Mouse (Mus musculus) erythroblast, adult 5-6 weeks (primary cell): Measurements from ENCODE around the gene Dock3. TPM values are rescaled to one million over a fixed set of nuclear protein-coding genes. Genes with fewer than 3 reads are reported as not detected.
"Not testable (repeated sequence)": the region's sequence is repeated elsewhere in the genome, so short reads cannot be mapped to it uniquely, and the experiment has no call there.

Experiments used
- ATAC-seq: replicated peaks from 2 replicates; pipeline ENCODE4 v1.8.0; 2016; ENCODE audit warnings: moderate number of reproducible peaks, mild to moderate bottlenecking, moderate TSS enrichment, inconsistent platforms; ENCODE audit not compliant: poor library complexity, low FRiP score, severe bottlenecking
- total RNA-seq, 2 experiments: library from RNA; stranded (forward) in 1 of 2; stranded (reverse) in 1 of 2; fragments of 150-400 nt in 1 of 2; fragments of 200-764, 138-1000 nt in 1 of 2; gene quantifications; 2 replicates each; pipeline versions ENCODE4 v1.2.3 to v1.2.4; 2015 to 2017; ENCODE audit warnings: low replicate concordance in 2 of 2

The Dock3 gene
- total RNA-seq, 2 experiments from 2014 or later = 1.5 TPM; not detected in 1

DNA sequence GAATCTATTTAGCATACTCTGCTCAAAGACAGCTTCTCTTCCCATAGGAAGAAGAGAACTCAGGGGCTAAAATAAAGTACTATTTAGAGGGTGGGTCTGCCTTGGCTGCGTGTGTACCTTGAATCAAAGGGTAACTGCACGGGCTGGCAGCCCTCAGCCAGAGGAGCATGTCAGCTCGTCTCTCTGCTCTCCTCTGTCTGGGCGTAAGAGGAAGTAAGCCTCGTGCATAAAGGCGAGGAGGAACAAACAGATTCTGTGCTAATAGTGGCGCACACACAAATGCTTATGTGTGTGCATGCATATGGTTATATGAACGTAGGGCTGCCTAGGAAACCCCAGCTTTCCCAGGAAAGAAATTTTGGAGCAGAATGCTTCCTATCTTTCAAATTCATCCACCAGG, 29.1 kb upstream of the Dock3 start:
- ATAC-seq = no peak

DNA sequence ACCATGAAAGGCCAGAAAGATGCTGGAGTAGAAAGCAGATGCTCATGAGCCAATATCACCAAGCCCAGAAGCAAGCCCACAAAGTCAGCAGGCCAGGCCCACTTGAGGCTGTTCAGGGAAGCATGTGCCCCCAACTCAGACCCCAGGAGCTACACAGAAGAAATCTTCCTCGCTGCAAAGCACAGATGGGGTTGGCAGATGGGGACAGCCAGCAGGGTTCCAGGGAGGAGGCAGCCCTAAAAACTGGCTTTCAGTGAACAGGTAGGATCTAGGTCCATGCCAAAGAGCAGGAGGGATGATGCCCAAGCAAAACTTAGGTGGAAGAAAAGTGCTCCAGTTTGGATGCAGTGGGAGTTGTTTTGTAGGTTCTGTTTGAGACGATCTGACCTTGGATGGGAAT, 28.7 kb upstream of the Dock3 start:
- ATAC-seq = no peak

DNA sequence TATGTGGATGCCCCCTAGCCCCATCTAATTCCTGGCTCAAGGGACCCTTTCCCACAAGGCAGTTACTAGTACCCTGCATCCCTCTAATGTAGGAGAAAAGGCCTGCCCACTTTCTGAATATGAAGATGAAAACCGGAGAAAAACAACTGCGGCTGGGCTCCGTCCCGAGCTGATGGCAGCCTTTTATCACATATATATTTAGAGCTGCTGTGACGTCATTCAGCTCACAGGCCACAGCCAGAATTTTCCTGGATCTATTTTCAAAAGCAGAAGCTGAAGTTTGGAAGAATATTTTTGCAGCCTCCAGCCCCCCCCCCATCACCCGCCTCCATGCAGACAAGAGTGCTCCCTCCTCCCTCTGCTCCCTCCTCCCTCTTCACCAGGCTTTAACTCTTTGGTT, 27.9 kb upstream of the Dock3 start:
- no peak for ATAC-seq

DNA sequence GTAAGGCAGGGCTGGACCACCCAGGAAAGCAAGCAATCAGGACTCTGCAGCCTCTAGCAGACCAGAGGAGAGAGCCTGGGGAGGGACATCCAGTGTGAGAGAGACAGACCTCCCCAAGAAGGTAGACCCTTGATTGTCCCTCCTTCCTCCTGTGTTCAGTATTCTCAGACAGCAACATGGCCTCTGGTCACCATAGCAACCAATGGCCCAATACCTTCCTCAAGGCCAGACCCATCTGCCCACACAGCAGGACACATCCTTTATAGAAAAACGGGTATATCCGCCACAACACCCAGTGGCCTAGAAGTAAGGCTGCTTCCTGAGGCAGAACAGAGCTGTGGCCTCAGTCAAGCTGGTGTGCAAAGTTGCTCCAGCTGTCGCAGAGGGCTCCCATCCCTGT, 23.9 kb upstream of the Dock3 start:
- ATAC-seq = no peak

DNA sequence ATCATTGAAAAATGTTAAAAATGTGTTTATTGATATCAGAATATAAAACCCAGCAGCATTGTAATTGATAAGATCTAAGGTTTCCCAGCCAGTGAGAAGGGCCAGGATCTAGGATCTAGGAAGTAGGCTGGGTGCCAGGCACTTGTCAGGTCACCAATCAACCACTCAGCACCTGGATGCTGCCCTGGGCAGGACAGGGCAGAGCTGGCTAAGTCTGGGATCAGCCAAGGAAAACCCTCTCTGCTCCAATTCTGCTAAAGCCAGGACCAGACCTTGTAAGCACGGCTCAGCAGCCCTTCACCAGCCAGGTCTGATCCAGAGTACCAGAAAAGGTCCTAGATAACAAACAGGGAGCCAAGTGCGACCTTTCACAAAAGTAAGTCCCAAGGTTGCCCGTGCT, 23.2 kb upstream of the Dock3 start:
- no peak for ATAC-seq

DNA sequence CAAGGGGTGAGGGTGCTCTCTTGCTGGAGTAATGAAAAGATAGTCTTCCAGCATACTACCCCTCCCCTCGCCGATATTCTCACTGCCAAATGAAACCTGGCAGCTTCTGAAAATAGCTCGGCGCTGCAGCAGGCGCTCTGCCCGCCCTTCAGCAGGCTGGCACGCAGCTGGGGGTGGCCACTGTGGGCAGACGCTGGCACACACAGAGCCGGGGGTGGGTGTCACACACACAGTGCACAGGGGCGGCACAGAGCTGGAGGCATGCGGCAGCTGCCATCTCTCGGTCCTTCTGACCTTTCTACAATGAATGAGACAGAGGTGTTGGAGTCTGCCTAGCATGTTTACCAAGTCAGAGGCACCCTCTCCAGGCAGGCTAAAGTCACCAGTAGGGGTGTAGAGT, 22.8 kb upstream of the Dock3 start:
- no peak for ATAC-seq

DNA sequence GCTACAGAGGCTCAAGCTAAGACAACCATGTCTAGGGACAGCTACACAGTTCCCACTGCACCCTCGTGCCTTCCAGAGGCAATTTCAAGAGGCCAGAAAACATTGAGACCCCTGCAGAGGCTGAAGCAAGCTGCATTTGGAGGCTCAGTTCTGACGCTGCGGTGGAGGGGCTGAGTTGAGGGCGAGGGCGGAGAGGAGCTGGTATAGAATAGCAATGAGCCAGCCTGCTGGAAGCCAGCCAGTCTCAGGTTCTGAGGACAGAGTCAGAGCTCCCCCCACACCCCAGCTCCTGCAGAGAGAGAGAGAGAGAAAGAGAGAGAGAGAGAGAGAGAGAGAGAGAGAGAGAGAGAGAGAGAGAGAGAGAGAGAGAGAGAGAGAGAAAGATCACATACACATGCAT, 20.5 kb upstream of the Dock3 start:
- ATAC-seq = no peak

DNA sequence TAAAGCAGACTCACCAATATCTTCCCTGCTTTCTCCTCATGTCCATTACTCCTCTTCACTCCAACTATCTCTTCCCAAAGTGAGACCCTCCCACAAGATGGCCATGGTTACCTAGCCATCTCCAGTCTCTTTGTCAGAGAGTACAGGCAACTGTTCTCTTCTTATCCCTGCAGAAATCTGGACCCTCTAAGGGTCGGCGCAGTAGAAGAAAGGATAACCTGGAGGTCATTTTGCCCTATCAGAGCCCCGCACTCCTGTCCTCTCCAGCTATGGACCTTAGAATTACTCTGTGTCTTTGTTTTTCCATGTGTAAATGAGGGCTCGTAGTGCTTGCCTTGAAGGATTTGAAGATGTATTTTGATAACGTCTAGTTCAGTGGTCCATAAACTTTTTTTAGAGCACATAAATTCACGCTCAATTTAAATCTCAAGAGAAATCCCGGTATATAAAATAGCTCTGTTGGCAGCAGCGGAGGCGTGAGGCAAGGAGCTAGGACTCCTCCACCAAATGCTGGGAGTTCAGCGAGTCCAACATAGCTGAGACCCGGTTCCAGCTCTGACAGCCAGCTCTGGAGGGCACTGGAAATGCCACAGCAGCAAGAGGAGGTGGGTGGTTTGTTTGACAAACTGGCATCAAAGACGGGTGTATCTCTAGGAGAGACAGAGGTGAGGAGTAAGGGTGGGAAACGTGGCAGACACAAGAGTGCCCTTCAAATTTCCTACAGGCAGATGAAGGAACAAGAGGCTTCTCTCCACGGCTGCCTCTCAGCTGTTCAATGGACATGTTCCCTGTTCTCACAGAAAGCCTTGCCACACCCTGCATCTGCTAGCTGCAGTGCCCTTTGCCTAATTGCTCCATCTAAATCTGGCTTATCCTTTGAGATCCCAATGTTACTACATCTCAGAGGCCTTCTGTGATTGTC, 19.0 kb upstream of the Dock3 start:
- ATAC-seq = no peak

DNA sequence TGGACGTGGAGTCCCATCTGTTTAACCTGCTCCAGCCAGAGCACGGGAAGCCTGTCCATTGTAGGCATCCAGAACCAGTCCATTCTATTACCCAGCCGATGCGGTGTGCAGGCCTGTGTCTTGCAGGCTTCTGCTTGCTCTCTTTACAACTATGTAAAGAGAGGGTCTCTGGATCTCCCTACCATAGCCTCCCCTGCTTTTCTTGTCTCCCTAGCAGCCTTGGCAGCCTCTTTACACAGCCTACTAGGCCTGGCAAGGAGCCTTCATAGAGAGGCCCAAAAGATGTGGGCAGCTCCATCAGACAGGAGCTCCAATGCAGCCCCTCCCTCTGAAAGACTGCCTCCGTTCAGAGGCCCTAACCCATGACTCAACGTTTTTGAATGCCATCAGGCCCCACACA, 17.4 kb upstream of the Dock3 start:
- no peak for ATAC-seq

DNA sequence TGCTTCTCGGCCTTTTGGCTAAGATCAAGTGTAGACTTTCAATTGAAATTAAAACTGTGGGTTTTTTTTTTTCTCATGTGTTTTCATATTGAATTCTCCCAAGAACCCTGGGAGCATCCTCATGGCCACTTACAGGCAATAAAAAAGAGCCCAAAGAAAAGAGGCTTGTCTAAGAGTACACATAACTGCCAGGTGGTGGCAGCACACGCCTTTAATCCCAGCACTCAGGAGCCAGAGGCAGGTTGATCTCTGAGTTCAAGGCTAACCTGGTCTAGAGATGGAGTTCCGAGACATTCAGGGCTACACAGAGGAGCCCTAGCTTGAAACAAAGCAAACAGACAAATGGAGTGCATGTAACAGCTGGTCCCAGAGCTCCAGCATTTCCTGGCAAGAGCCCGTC, 14.5 kb upstream of the Dock3 start:
- ATAC-seq = no peak

DNA sequence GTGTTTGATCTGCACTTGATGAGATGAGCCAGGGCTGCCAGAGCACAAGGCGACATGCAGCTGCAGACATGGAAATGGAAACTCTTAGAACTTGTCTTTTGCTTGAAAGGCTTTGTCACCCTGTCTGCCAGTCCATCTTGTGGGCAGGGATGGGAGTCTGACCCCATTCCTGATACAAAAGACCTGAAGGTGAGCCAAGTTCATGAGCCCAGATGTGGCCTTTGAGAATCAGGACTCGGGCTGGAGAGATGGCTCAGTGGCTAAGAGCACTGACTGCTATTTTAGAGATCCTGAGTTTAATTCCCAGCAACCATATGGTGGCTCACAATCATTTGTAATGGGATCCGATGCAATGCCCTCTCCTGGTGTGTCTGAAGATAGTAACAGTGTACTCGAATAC, 13.6 kb upstream of the Dock3 start:
- no peak for ATAC-seq

DNA sequence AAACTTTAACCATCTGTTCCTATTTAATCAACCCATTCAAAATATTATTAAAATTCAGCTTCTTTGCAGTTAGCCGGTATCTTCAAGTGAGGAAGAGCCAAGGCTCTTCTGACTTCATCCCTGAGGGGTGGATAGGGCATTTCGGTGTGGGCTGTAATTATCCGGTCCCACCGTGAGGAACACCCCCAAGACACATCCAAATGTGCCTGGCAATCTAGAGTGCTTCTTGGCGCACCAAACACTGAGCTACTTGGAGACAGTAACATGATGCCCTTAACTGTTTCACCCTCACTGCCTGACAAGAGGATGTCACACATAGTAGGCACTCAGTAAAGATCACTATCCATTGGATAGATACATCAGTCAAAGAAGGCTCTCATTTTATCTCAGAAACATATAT, 4.4 kb upstream of the Dock3 start:
- no peak for ATAC-seq

DNA sequence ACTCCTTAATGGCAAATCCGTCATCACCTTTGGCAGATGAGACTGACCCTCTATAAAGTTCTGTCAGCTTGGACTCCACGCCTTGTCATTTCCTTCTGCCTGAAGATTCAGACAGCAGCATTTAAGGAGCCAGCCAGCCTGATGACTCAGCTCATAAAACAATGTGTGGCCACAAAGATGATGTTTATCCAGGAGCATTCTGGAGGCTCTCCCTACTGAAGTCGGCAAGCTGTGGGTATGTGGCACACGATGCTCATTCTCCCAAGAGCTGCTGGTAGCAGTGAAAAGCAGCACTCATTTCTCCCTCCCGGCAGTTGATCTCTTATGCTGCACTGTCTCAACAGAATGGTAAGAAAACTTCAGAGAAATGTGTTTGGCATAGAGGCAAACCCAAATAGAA, 3.6 kb upstream of the Dock3 start:
- no peak for ATAC-seq

DNA sequence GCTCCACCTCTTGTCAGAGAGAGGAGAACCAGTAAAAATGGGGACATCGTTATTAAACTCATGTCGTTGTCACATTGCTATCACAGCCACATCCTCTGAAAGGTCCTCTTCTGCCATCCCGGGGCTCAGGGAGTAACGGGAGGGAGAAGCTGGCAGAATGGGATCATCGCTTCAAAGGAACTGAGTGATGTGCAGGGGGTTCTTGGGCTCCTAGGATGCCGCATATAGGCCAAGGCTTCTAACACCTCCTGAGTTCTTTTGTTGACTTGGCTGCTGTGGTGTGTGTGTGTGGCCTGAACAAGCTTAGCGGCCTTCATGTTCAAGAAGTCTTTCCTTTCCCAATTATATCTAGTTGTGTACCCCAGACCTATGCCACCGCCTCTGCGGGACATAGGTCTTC, 431 bp upstream of the Dock3 start:
- ATAC-seq = no peak

DNA sequence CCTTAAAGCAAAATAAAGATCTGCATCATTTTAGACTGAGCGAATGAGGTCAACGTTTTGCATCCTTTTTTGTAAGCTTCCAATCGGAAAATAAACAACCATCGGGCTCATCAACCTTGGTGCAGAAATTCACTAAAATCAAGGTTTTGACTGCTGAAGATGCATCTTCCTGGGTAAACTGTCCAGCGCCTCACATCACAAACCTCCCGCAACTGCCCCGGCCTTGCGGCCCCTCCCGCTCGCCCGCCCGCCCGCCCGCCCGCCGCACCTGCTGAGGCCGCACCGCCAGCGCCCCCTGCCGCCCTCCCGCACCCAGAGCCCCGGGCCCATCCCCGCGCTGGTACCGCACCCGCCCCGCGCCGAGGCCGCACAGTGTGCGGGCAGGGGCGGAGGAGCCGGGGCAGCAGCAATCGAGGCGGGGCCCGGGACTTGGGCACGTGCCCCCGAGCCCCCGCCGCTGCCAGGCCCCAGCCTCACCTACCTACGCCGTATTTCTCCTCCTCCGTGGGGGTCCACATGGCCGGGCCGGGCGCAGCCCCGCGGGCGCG, 644 bp downstream of the Dock3 start:
- ATAC-seq = no peak

DNA sequence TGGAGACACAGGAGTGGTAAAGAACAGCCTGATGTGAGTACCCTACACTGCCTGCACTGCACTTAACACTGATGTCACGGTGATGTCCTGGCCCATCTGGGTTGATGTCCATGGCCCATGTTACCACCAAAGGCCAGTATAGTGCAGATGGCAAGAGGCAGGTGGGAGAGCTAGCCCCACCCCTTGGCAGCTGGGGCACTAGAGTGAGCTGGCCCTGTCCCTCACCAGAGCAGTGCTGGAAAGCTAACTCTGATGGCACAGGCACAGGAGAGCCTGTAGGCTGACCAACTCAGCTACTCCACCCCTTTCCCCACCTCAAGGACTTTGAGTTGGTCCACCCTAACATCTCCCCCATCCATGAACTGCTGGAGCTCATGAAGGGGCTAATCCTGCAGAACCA, 7.1 kb downstream of the Dock3 start:
- ATAC-seq = no peak

DNA sequence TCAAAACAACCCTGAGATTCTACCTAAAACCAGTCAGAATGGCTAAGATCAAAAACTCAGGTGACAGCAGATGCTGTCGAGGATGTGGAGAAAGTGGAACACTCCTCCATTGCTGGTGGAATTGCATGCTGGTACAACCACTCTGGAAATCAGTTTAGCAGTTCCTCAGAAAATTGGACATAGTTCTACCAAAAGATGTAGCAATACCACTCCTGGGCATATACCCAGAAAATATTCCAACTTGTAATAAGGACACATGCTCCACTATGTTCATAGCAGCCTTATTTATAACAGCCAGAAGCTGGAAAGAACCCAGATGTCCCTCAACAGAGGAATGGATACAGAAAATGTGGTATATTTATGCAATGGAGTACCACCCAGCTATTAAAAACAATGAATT, 56.9 kb downstream of the Dock3 start:
- not testable (repeated sequence) for ATAC-seq

DNA sequence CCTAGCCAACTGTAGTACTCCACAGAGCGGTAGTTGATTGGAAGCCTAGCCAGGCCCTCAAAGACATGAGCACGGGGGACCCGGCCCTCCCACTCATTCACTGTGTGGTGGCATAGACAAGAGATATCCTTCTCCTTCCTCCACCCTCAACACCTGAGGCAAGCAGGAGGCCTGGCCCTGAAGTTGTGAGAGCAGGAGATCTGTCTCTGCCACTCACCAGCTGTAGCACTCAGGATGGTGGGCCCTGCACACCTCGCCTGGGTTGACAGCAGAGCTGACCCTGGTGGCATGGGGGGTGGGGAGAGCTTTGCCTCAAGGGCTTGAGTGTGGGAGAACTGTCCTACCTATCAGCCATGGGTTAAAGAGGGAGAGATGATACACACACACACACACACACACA, 65.9 kb downstream of the Dock3 start:
- ATAC-seq = no peak

DNA sequence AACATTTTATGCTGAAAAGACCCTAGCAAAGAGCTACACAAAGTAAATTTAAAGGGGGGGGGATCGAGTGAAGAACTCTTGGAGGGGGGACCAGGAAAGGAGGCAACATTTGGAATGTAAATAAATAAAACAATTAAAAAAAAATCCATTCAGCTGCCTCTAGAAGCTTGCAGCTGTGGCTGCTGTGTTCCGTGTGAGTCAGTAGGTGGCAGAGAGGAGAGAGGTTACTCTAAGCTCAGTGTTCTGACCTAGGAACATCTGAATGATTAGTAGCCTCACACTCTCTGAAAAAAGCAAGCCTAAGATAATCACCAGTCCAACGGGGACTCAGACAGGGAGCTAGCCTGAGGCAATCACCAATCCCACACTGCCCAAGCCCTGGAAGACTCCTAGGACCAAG, 66.9 kb downstream of the Dock3 start:
- no peak for ATAC-seq

DNA sequence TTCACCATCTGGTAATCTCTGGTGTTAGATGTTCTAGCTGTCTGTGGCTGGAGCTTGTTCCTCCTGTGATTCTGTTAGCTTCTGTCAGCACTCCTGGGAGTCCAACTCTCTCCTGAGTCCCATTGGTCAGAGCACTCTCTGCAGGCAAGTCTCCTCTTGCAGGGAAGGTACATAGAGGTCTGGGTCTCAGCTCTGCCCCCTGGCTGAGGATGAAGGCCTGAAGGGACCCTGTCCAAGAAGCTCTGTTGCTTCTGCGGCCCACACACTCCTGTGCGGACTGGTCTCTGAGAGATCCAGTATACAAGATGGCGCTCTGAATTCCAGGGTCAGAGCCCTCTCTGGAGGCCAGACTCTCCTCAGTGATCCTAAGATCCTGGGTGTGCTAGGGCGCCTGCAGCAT, 75.3 kb downstream of the Dock3 start:
- not testable (repeated sequence) for ATAC-seq

DNA sequence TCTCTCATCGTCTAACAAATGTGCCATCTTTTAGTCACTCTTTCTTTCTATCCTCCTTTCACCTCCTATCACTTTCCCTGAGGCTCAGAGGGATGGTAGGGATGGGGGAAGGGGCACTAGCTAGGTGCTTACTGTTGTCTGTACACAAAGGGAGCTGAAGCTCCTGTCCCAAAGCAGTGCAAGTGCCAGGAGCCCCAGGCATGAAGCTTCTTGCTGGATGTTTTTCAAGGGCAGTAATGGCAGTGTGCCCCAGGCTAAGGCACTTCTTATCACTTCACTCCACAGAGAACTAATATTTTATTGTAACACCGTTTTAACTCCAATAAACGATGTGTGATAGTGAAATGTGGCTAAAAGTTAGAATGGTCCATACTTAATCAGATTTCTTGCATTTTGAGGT, 118.9 kb downstream of the Dock3 start:
- ATAC-seq = no peak

DNA sequence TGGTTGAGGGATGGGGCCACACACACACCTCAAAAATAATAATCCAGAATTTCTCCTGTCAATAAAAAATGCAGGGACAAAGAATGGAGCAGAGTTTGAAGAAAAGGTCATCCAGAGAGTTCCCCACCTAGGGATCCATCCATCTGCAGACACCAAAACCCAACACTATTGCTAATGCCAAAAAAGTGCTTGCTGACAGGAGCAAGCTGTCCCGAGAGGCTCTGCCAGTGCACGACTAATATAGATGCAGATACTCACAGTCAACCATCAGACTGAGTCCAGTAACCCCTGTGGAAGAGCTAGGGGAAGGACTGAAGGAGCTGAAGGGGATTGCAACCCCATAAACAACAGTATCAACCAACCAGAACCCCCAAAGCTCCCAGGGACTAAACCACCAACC, 119.7 kb downstream of the Dock3 start:
- no peak for ATAC-seq
